Mouse (Mus musculus): ENCODE results near the gene Neu2.

DNA sequence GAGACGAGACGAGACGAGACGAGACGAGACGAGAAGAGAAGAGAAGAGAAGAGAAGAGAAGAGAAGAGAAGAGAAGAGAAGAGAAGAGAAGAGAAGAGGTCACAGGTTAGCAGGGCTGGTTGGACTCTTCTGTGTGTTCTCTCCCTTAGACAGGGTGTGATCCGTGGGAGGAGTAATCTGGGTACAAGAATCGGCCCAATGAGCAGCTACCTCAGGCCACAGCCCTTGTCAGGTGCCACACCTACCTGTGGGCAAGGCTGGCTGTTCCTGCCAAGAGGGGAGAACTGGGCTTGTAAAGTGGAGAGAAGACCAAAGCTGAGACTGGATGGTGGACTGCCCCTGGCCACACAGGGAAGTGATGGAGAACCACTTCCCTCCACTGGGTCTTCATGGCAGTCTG lies 56.1 kb downstream of the Neu2 start:
- TF ChIP-seq CTCF (IDR thresholded peaks at IDR 0.05; ENCODE audit: low read depth) = no peak
- TF ChIP-seq EP300 (optimal IDR thresholded peaks at IDR 0.05) = no peak

Data from stomach, postnatal 0 days (tissue).